Mouse (Mus musculus) hindbrain, embryonic 14.5 days (tissue): Measurements from ENCODE around the gene Hpgds. TPM values are rescaled to one million over a fixed set of nuclear protein-coding genes. Genes with fewer than 3 reads are reported as not detected.

Experiments
- ATAC-seq: fragments of 200-750 bp; cut with Nextera tagmentation; 2 replicates; pipeline ENCODE4 v1.8.0; 2017; ENCODE audit warnings: moderate number of reproducible peaks, mild to moderate bottlenecking, moderate TSS enrichment, moderate library complexity; ENCODE audit not compliant: low FRiP score
- DNase-seq: peaks from one replicate; pipeline ENCODE4 v3.0.0-alpha.2; 2015; ENCODE audit warnings: low spot score
- H3K27ac ChIP-seq: fragments of 300-500 bp; sonication (generic); 2 replicates; pipeline ENCODE4 v1.5.1; 2014; ENCODE audit warnings: mild to moderate bottlenecking, moderate library complexity
- H3K27me3 ChIP-seq: fragments of 300-500 bp; sonication (generic); 2 replicates; pipeline ENCODE4 v1.6.1; 2014; ENCODE audit warnings: mild to moderate bottlenecking, low read length, mixed read lengths; ENCODE audit not compliant: control insufficient read depth, insufficient read depth
- H3K36me3 ChIP-seq: fragments of 300-500 bp; sonication (generic); replicated peaks from 2 replicates; pipeline ENCODE4 v1.6.1; 2014; ENCODE audit not compliant: control insufficient read depth, insufficient read depth
- H3K4me1 ChIP-seq: fragments of 300-500 bp; sonication (generic); replicated peaks from 2 replicates; pipeline ENCODE4 v1.6.1; 2014; ENCODE audit warnings: antibody characterized with exemption, low read length, mixed read lengths; ENCODE audit not compliant: control insufficient read depth, insufficient read depth
- H3K4me2 ChIP-seq: fragments of 300-500 bp; sonication (generic); replicated peaks from 2 replicates; pipeline ENCODE4 v1.6.1; 2014; ENCODE audit warnings: mild to moderate bottlenecking, moderate library complexity
- H3K4me3 ChIP-seq: fragments of 300-500 bp; sonication (generic); replicated peaks from 2 replicates; pipeline ENCODE4 v1.5.1; 2014; ENCODE audit warnings: mild to moderate bottlenecking, low read length
- H3K9ac ChIP-seq: fragments of 300-500 bp; sonication (generic); 2 replicates; pipeline ENCODE4 v1.6.1; 2014
- H3K9me3 ChIP-seq: fragments of 300-500 bp; sonication (generic); 2 replicates; pipeline ENCODE4 v1.6.1; 2016; ENCODE audit warnings: low read length; ENCODE audit not compliant: control insufficient read depth
- WGBS: fragments of 180-500 bp; shearing (Covaris S2); extraction: QIAGEN DNeasy Blood & Tissue Kit; methylation state at CpG from one replicate; pipeline ENCODE4 v1.1.7; 2014; 5-methylcytosine and 5-hydroxymethylcytosine counted together
- polyA plus RNA-seq: library from polyadenylated mRNA; unstranded; fragments of >200 nt; fragmentation: Nextera tagmentation; extraction: Ambion mirVana; gene quantifications from 2 replicates; pipeline ENCODE4 v1.2.1, GENCODE M21; 2014

The Hpgds gene
- polyA plus RNA-seq, 1 experiment from 2014 or later = 3.7 TPM

DNA sequence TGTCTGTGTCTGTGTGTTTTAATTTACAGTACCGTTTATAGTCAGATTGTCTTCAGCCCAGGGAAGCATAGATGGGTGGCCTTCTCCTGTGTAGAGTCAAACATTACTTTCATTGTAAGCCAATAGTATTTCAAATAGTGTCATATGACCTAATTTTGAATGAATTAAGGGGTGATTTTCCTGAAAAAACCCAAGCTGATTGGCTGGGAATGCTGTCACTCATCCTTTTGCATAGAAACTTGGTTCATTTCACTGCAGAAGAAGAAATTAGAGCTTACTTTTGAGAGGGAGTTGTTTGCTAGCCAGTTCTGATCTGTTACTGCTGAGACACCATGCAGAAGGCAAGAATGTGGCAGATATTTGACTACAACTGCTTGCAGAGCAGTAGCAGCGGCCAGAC lies 69.5 kb downstream of the Hpgds start:
- H3K4me3 ChIP-seq = no peak overlapping the region
- no peaks in the 10 kb centered on the region for H3K27me3 ChIP-seq
- H3K9me3 ChIP-seq = no peaks in the 10 kb centered on the region
- ATAC-seq (no peak), DNase-seq (no peak)
- no peaks in the 10 kb centered on the region for H3K4me1 ChIP-seq
- no peak overlapping the region for H3K9ac ChIP-seq
- no peak overlapping the region for H3K4me2 ChIP-seq
- H3K36me3 ChIP-seq = peaks cover 78% of the 10 kb centered on the region
- no peak overlapping the region for H3K27ac ChIP-seq
- WGBS = 86% methylated on average over 2 of the region's 2 CpGs

Other genes with a start within 250 kb of the Hpgds start
- gene Smarcad1, start 102.3 kb downstream of the Hpgds start, polyA plus RNA-seq = 69.4 and 79.2 TPM in 2 replicates
- 1.5 and 2.0 TPM in 2 replicates for gene C130060K24Rik, start 236.2 kb upstream of the Hpgds start, polyA plus RNA-seq